Mouse (Mus musculus) kidney, postnatal 4 days (tissue): ENCODE measurements around the gene Agtr2.
"Not testable (repeated sequence)": the region's sequence is repeated elsewhere in the genome, so short reads cannot be mapped to it uniquely, and the experiment has no call there.

Source experiments
- DNase-seq, 2 experiments: peaks; one replicate each; pipeline ENCODE4 v3.0.0; 2021; ENCODE audit warnings: mixed read lengths in 2 of 2

Gene Agtr2

GRCm38 (mm10) chrX:21484414-21484813 lies at the start of gene Agtr2:
TSS of gene Agtr2 (plus strand) at chrX:21484544.
- DNase-seq: no peak

- DNase-seq: no peak
Measured at GRCm38 (mm10) chrX:21452519-21452918, 31.8 kb upstream of the Agtr2 start.

- no peak for DNase-seq
Measured at GRCm38 (mm10) chrX:21488111-21488510, 3.8 kb downstream of the Agtr2 start.

GRCm38 (mm10) chrX:21500242-21500641 lies 15.9 kb downstream of the Agtr2 start:
- DNase-seq: no peak

GRCm38 (mm10) chrX:21507333-21507732 lies 23.0 kb downstream of the Agtr2 start:
- DNase-seq: not testable (repeated sequence)

GRCm38 (mm10) chrX:21522590-21522989 lies 38.2 kb downstream of the Agtr2 start:
- no peak for DNase-seq
